Mouse (Mus musculus) thymus, postnatal 25 days (tissue): ENCODE measurements around the gene Ptpn22.

ENCODE experiments used
- DNase-seq: peaks from one replicate; pipeline ENCODE4 v3.0.0; 2022

The Ptpn22 gene

GRCm38 (mm10) chr3:103859851-103860391 lies 326 bp downstream of the Ptpn22 start:
- DNase-seq: peak; percentile 82

GRCm38 (mm10) chr3:103862721-103863220 lies 3.2 kb downstream of the Ptpn22 start:
- no peak for DNase-seq

- DNase-seq: no peak
These were observed 4.6 kb downstream of the Ptpn22 start for GRCm38 (mm10) chr3:103864200-103864599.

GRCm38 (mm10) chr3:103867424-103867971 lies 7.9 kb downstream of the Ptpn22 start:
- no peak for DNase-seq

GRCm38 (mm10) chr3:103868008-103868407 lies 8.4 kb downstream of the Ptpn22 start:
- DNase-seq: no peak

GRCm38 (mm10) chr3:103872663-103873098 lies 13.1 kb downstream of the Ptpn22 start:
- DNase-seq: no peak

- DNase-seq: no peak
These were observed 14.7 kb downstream of the Ptpn22 start for GRCm38 (mm10) chr3:103874329-103874728.

GRCm38 (mm10) chr3:103885946-103886345 lies 26.4 kb downstream of the Ptpn22 start:
- peak; percentile 60 for DNase-seq

- peak; percentile 55 for DNase-seq
These were observed 28.0 kb downstream of the Ptpn22 start for GRCm38 (mm10) chr3:103887581-103887980.

GRCm38 (mm10) chr3:103893374-103893773 lies 33.8 kb downstream of the Ptpn22 start:
- DNase-seq: no peak

GRCm38 (mm10) chr3:103904705-103905104 lies 45.1 kb downstream of the Ptpn22 start:
- DNase-seq: peak; percentile 38

GRCm38 (mm10) chr3:103907335-103908030 lies 47.9 kb downstream of the Ptpn22 start:
- DNase-seq: no peak

GRCm38 (mm10) chr3:103908781-103909180 lies 49.2 kb downstream of the Ptpn22 start:
- no peak for DNase-seq

- DNase-seq: no peak
These were observed 53.9 kb downstream of the Ptpn22 start for GRCm38 (mm10) chr3:103913451-103913961.

- peak; percentile 94 for DNase-seq
These were observed 54.5 kb downstream of the Ptpn22 start, which contains the start of gene Rsbn1 for GRCm38 (mm10) chr3:103914010-103914669. Rsbn1 (plus strand) TSS chr3:103914120.

GRCm38 (mm10) chr3:103914732-103915508 lies 55.3 kb downstream of the Ptpn22 start:
- DNase-seq: no peak

- DNase-seq: no peak
These were observed 55.9 kb downstream of the Ptpn22 start for GRCm38 (mm10) chr3:103915509-103915896.

- peak; percentile 29 for DNase-seq
These were observed 56.7 kb downstream of the Ptpn22 start for GRCm38 (mm10) chr3:103916205-103916838.

GRCm38 (mm10) chr3:103916839-103917237 lies 57.2 kb downstream of the Ptpn22 start:
- no peak for DNase-seq

- DNase-seq: no peak
These were observed 60.5 kb downstream of the Ptpn22 start for GRCm38 (mm10) chr3:103920094-103920493.

- DNase-seq: no peak
These were observed 65.7 kb downstream of the Ptpn22 start for GRCm38 (mm10) chr3:103925302-103925701.

- DNase-seq: peak; percentile 51
These were observed 67.9 kb downstream of the Ptpn22 start for GRCm38 (mm10) chr3:103927511-103927910.
